Mouse (Mus musculus): ENCODE measurements around the gene Tnfaip2. TPM values are rescaled to one million over a fixed set of nuclear protein-coding genes. Genes with fewer than 3 reads are reported as not detected.

Gene Tnfaip2
- 0.79 and 1.2 TPM in 2 replicates for polyA plus RNA-seq (2015; fragmentation: Nextera tagmentation; extraction: Ambion mirVana)

- Histone ChIP-seq H3K4me2 (ENCODE audit: low read length) (peak within 1 kb of the TSS; percentile 83), H3K9ac (ENCODE audit: low read depth, low read length) (peak within 1 kb of the TSS; percentile 39; the same call in 1 of the 2 replicates), H3K27ac (ENCODE audit: low read depth, low read length) (no peak within 1 kb of the TSS), H3K27me3 (replicated peaks; ENCODE audit: control insufficient read depth, insufficient read depth, low read length) (peaks cover 62% of the 10 kb centered on the region), H3K36me3 (ENCODE audit: control insufficient read depth, insufficient read depth, low read length) (no peaks in the 10 kb centered on the region), H3K4me1 (ENCODE audit: control insufficient read depth, insufficient read depth, low read depth, low read length) (peaks cover 17% of the 10 kb centered on the region), H3K4me3 (ENCODE audit: low read length) (peak within 1 kb of the TSS; percentile 39), H3K9me3 (ENCODE audit: control insufficient read depth, low read length) (no peaks in the 10 kb centered on the region)
- peak; percentile 58 for ATAC-seq
- WGBS, result under 1% methylated on average over 48 of the region's 48 CpGs
Measured at GRCm38 (mm10) chr12:111442309-111443010, at the start of gene Tnfaip2. Gene Tnfaip2, plus strand, starts transcription at chr12:111442469.

DNA sequence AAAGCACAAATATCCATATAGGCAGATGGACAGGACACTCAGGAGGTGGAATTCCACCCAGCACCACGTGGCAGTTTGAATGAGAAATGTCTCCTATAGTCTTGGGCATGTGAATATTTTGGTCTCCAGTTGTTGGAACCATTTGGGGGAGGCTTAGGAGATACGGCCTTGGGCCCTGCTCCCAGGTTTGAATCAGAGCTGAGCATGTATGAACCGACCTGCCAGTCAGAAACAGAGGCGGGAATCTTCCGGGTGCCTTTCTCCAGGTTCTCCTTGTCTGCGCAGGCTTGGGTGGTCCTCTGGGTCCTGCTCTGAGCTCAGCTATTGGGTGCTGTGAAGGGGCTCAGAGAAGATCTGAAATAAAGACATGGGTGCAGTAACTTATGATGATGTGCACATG, 48.3 kb upstream of the Tnfaip2 start:
- no peak for ATAC-seq
- Histone ChIP-seq H3K4me1 (ENCODE audit: control insufficient read depth, insufficient read depth, low read depth, low read length) (no peaks in the 10 kb centered on the region), H3K9ac (ENCODE audit: low read depth, low read length) (no peak overlapping the region), H3K4me3 (ENCODE audit: low read length) (no peak overlapping the region), H3K27ac (ENCODE audit: low read depth, low read length) (no peak overlapping the region), H3K36me3 (ENCODE audit: control insufficient read depth, insufficient read depth, low read length) (no peaks in the 10 kb centered on the region), H3K4me2 (ENCODE audit: low read length) (no peak overlapping the region), H3K9me3 (ENCODE audit: control insufficient read depth, low read length) (no peaks in the 10 kb centered on the region), H3K27me3 (replicated peaks; ENCODE audit: control insufficient read depth, insufficient read depth, low read length) (no peaks in the 10 kb centered on the region)
- 86% methylated on average over 6 of the region's 6 CpGs for WGBS

GRCm38 (mm10) chr12:111396997-111397396, 45.3 kb upstream of the Tnfaip2 start:
- Histone ChIP-seq H3K4me3 (ENCODE audit: low read length) (no peak overlapping the region), H3K9me3 (ENCODE audit: control insufficient read depth, low read length) (no peaks in the 10 kb centered on the region), H3K4me2 (ENCODE audit: low read length) (no peak overlapping the region), H3K27me3 (replicated peaks; ENCODE audit: control insufficient read depth, insufficient read depth, low read length) (no peaks in the 10 kb centered on the region), H3K36me3 (ENCODE audit: control insufficient read depth, insufficient read depth, low read length) (no peaks in the 10 kb centered on the region), H3K27ac (ENCODE audit: low read depth, low read length) (no peak overlapping the region), H3K4me1 (ENCODE audit: control insufficient read depth, insufficient read depth, low read depth, low read length) (no peaks in the 10 kb centered on the region), H3K9ac (ENCODE audit: low read depth, low read length) (no peak overlapping the region)
- WGBS, result 83% methylated on average over 5 of the region's 5 CpGs
- no peak for ATAC-seq

GRCm38 (mm10) chr12:111401454-111402184, 40.6 kb upstream of the Tnfaip2 start:
- H3K27ac ChIP-seq (ENCODE audit: low read depth, low read length), result no peak overlapping the region
- H3K4me1 ChIP-seq (ENCODE audit: control insufficient read depth, insufficient read depth, low read depth, low read length), result no peaks in the 10 kb centered on the region
- 25% methylated on average over 15 of the region's 15 CpGs for WGBS
- peaks cover 3% of the 10 kb centered on the region; the same call in 1 of the 2 replicates for H3K27me3 ChIP-seq (replicated peaks; ENCODE audit: control insufficient read depth, insufficient read depth, low read length)
- H3K36me3 ChIP-seq (ENCODE audit: control insufficient read depth, insufficient read depth, low read length), result no peaks in the 10 kb centered on the region
- peak; percentile 78 for ATAC-seq
- no peak overlapping the region for H3K4me3 ChIP-seq (ENCODE audit: low read length)
- no peak overlapping the region for H3K4me2 ChIP-seq (ENCODE audit: low read length)
- H3K9me3 ChIP-seq (ENCODE audit: control insufficient read depth, low read length), result 0 out of 2 replicates have a peak, but pooled peaks cover 2% of the 10 kb centered on the region
- no peak overlapping the region for H3K9ac ChIP-seq (ENCODE audit: low read depth, low read length)

GRCm38 (mm10) chr12:111404880-111405279, 37.4 kb upstream of the Tnfaip2 start:
- Histone ChIP-seq H3K4me2 (ENCODE audit: low read length) (no peak overlapping the region), H3K27ac (ENCODE audit: low read depth, low read length) (no peak overlapping the region), H3K36me3 (ENCODE audit: control insufficient read depth, insufficient read depth, low read length) (no peaks in the 10 kb centered on the region), H3K4me1 (ENCODE audit: control insufficient read depth, insufficient read depth, low read depth, low read length) (peaks cover 6% of the 10 kb centered on the region), H3K4me3 (ENCODE audit: low read length) (no peak overlapping the region), H3K9ac (ENCODE audit: low read depth, low read length) (no peak overlapping the region), H3K9me3 (ENCODE audit: control insufficient read depth, low read length) (0 out of 2 replicates have a peak, but pooled peaks cover 2% of the 10 kb centered on the region), H3K27me3 (replicated peaks; ENCODE audit: control insufficient read depth, insufficient read depth, low read length) (peaks cover 9% of the 10 kb centered on the region)
- ATAC-seq, result no peak
- WGBS, result 69% methylated on average over 10 of the region's 10 CpGs

GRCm38 (mm10) chr12:111406622-111407021, 35.6 kb upstream of the Tnfaip2 start, which contains the start of gene Lbhd2:
Gene Lbhd2, plus strand, starts transcription at chr12:111406809.
- WGBS, result 3% methylated on average over 23 of the region's 24 CpGs
- Histone ChIP-seq H3K4me3 (ENCODE audit: low read length) (peak within 1 kb of the TSS; percentile 13; the same call in 1 of the 2 replicates), H3K4me1 (ENCODE audit: control insufficient read depth, insufficient read depth, low read depth, low read length) (peaks cover 10% of the 10 kb centered on the region), H3K27me3 (replicated peaks; ENCODE audit: control insufficient read depth, insufficient read depth, low read length) (peaks cover 9% of the 10 kb centered on the region), H3K9ac (ENCODE audit: low read depth, low read length) (peak within 1 kb of the TSS; percentile 1; the same call in 1 of the 2 replicates), H3K9me3 (ENCODE audit: control insufficient read depth, low read length) (0 out of 2 replicates have a peak, but pooled peaks cover 2% of the 10 kb centered on the region), H3K27ac (ENCODE audit: low read depth, low read length) (no peak within 1 kb of the TSS), H3K4me2 (ENCODE audit: low read length) (peak within 1 kb of the TSS; percentile 42), H3K36me3 (ENCODE audit: control insufficient read depth, insufficient read depth, low read length) (no peaks in the 10 kb centered on the region)
- ATAC-seq, result no peak

- ATAC-seq, result peak; percentile 44; the same call in 1 of the 2 replicates
- Histone ChIP-seq H3K9ac (ENCODE audit: low read depth, low read length) (peak overlapping the region; percentile 17; the same call in 1 of the 2 replicates), H3K36me3 (ENCODE audit: control insufficient read depth, insufficient read depth, low read length) (no peaks in the 10 kb centered on the region), H3K27me3 (replicated peaks; ENCODE audit: control insufficient read depth, insufficient read depth, low read length) (peaks cover 9% of the 10 kb centered on the region), H3K9me3 (ENCODE audit: control insufficient read depth, low read length) (0 out of 2 replicates have a peak, but pooled peaks cover 2% of the 10 kb centered on the region), H3K4me3 (ENCODE audit: low read length) (no peak overlapping the region), H3K4me2 (ENCODE audit: low read length) (no peak overlapping the region), H3K4me1 (ENCODE audit: control insufficient read depth, insufficient read depth, low read depth, low read length) (peaks cover 19% of the 10 kb centered on the region), H3K27ac (ENCODE audit: low read depth, low read length) (0 out of 2 replicates have a peak overlapping the region, but pooled peaks have one; percentile 17)
- 5% methylated on average over 5 of the region's 5 CpGs for WGBS
Measured at GRCm38 (mm10) chr12:111409583-111409982, 32.7 kb upstream of the Tnfaip2 start.

GRCm38 (mm10) chr12:111411631-111412355, 30.5 kb upstream of the Tnfaip2 start:
- no peak for ATAC-seq
- Histone ChIP-seq H3K27me3 (replicated peaks; ENCODE audit: control insufficient read depth, insufficient read depth, low read length) (peaks cover 10% of the 10 kb centered on the region; the same call in 1 of the 2 replicates), H3K9ac (ENCODE audit: low read depth, low read length) (no peak overlapping the region), H3K4me2 (ENCODE audit: low read length) (no peak overlapping the region), H3K27ac (ENCODE audit: low read depth, low read length) (no peak overlapping the region), H3K36me3 (ENCODE audit: control insufficient read depth, insufficient read depth, low read length) (no peaks in the 10 kb centered on the region), H3K4me1 (ENCODE audit: control insufficient read depth, insufficient read depth, low read depth, low read length) (peaks cover 21% of the 10 kb centered on the region), H3K9me3 (ENCODE audit: control insufficient read depth, low read length) (no peaks in the 10 kb centered on the region), H3K4me3 (ENCODE audit: low read length) (no peak overlapping the region)
- WGBS, result 75% methylated on average over 8 of the region's 8 CpGs
